Mouse (Mus musculus) kidney, embryonic 16.5 days (tissue): ENCODE data around the gene Lhx2. TPM values are rescaled to one million over a fixed set of nuclear protein-coding genes. Genes with fewer than 3 reads are reported as not detected.

Experiments used
- ATAC-seq: fragments of 200-750 bp; cut with Nextera tagmentation; 2 replicates; pipeline ENCODE4 v1.8.0; 2017; ENCODE audit warnings: moderate TSS enrichment; ENCODE audit not compliant: low FRiP score, low TSS enrichment
- H3K27ac ChIP-seq: fragments of 300-500 bp; sonication (generic); 2 replicates; pipeline ENCODE4 v1.5.1; 2014; ENCODE audit warnings: low read length
- H3K27me3 ChIP-seq: fragments of 300-500 bp; sonication (generic); 2 replicates; pipeline ENCODE4 v1.6.1; 2014; ENCODE audit warnings: low read length, control low read depth, mixed read lengths; ENCODE audit not compliant: insufficient read depth
- H3K36me3 ChIP-seq: fragments of 300-500 bp; sonication (generic); 2 replicates; pipeline ENCODE4 v1.6.1; 2014; ENCODE audit warnings: low read length, control low read depth, mixed read lengths; ENCODE audit not compliant: insufficient read depth
- H3K4me1 ChIP-seq: fragments of 300-500 bp; sonication (generic); 2 replicates; pipeline ENCODE4 v1.6.1; 2014; ENCODE audit warnings: low read length, control low read depth, mixed read lengths; ENCODE audit not compliant: insufficient read depth
- H3K4me2 ChIP-seq: fragments of 300-500 bp; sonication (generic); replicated peaks from 2 replicates; pipeline ENCODE4 v1.6.1; 2014; ENCODE audit warnings: low read depth, low read length
- H3K4me3 ChIP-seq: fragments of 300-500 bp; sonication (generic); 2 replicates; pipeline ENCODE4 v1.5.1; 2014; ENCODE audit warnings: mild to moderate bottlenecking, low read length
- H3K9ac ChIP-seq: fragments of 300-500 bp; sonication (generic); replicated peaks from 2 replicates; pipeline ENCODE4 v1.6.1; 2014; ENCODE audit warnings: low read length
- H3K9me3 ChIP-seq: fragments of 300-500 bp; sonication (generic); 2 replicates; pipeline ENCODE4 v1.6.1; 2016; ENCODE audit warnings: low read length, control low read depth
- WGBS: fragments of 180-500 bp; shearing (Covaris S2); extraction: QIAGEN DNeasy Blood & Tissue Kit; methylation state at CpG from one replicate; pipeline ENCODE4 v1.1.7; 2014; 5-methylcytosine and 5-hydroxymethylcytosine counted together
- polyA plus RNA-seq: library from polyadenylated mRNA; unstranded; fragments of >200 nt; fragmentation: Nextera tagmentation; extraction: Ambion mirVana; gene quantifications from 2 replicates; pipeline ENCODE4 v1.2.1, GENCODE M21; 2015

Lhx2 gene
- polyA plus RNA-seq, 1 experiment from 2014 or later, result 0.16 TPM

DNA sequence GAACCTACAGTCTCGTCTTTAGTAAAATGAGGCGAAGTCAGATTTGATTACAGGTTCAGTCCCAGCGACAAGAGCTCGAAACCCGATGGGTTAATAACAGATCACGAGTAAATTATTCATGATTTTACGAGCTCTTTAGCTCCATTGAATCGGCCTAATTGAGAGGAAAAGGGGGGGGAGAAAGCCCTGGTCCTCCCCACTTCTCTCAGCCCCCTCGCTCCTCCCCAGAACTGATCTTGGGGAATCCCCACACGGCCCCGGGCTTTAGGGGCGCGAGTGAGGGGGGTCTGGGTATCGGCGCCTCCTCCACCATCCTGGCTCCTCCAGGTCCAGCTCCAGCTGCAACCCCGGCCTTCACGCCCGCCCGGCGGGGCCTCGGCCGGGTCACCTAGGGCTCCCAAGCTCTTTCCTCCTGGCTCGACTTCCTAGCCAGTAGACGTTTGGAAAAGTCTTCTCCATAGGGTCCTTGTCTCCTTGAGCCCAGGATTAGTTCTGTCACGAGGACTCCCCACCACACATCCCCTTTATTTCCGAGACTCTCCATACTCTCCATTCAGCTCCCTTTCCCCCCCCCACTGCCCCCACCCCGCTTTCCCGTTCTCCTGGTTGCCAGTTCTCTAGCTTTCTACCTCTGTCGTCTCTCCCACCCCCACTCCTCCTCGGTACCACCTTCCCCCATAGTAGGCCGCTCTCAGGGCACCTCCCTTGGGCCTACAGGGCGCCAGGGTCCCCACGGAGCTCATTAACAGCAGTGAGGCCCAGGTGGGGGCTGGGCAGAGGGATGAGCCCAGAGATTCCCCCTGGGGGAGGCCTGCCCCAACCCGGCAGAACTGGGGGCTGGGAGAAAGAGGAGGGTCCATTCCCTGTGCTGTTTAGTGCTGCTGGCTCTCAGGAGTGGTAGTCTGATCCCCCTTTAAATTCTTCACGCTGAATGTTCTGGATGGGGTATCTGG, 18.5 kb downstream of the Lhx2 start:
- 1% methylated on average over 35 of the region's 35 CpGs for WGBS
- Histone ChIP-seq H3K4me2 (no peak overlapping the region), H3K9ac (no peak overlapping the region), H3K27ac (no peak overlapping the region), H3K4me3 (no peak overlapping the region; the same call in 1 of the 2 replicates), H3K27me3 (peaks cover 99% of the 10 kb centered on the region), H3K36me3 (no peaks in the 10 kb centered on the region), H3K9me3 (no peaks in the 10 kb centered on the region), H3K4me1 (peaks cover 6% of the 10 kb centered on the region)
- no peak for ATAC-seq

DNA sequence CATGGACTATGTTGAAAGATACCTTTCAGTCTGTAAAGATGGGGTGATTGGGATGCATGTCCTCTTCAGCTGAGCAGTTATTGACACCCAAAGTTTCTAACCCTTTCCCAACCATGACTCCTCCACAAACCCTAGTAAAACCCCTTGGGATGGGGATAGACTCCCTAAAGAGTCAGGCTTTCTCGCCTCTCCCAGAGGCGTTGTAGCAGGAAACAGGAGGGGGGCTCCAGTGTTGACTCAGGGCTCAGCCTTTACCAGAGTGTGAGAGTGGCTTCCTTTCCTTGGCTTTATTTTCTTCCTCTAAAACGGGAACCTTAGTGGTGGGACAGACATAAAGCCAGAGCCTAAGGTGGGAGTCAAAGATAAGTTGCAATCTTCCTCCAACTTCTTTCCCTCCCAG, 19.5 kb downstream of the Lhx2 start:
- Histone ChIP-seq H3K27ac (no peak overlapping the region), H3K9me3 (no peaks in the 10 kb centered on the region), H3K4me3 (no peak overlapping the region), H3K27me3 (peaks cover 99% of the 10 kb centered on the region), H3K4me2 (no peak overlapping the region), H3K9ac (no peak overlapping the region), H3K36me3 (no peaks in the 10 kb centered on the region), H3K4me1 (peaks cover 6% of the 10 kb centered on the region)
- ATAC-seq, result no peak
- 9% methylated on average over 3 of the region's 3 CpGs for WGBS

DNA sequence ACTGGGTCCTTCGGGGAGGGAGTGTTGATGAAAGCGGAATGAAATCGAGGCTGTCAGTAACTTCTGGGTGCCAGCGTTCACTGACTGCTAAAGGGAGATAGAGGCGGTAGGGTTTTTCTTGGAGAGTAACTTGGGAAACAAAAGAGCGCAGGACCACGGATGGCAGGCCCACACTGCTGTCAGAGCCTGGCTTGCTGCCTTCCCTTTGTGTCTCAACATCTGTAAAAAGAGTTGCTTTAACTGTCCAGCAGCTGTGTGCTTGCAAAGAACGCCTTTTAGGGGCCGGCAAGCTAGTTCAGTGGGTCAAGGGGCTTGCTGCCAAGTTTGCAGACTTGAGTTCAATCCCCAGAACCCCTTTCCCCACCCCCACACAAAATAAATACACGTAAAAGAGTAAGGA, 20.1 kb downstream of the Lhx2 start:
- H3K4me2 ChIP-seq, result no peak overlapping the region
- 2% methylated on average over 10 of the region's 10 CpGs for WGBS
- H3K9ac ChIP-seq, result no peak overlapping the region
- no peaks in the 10 kb centered on the region for H3K9me3 ChIP-seq
- no peaks in the 10 kb centered on the region for H3K36me3 ChIP-seq
- H3K4me1 ChIP-seq, result peaks cover 6% of the 10 kb centered on the region
- no peak for ATAC-seq
- no peak overlapping the region for H3K27ac ChIP-seq
- H3K4me3 ChIP-seq, result no peak overlapping the region
- peaks cover 99% of the 10 kb centered on the region for H3K27me3 ChIP-seq

DNA sequence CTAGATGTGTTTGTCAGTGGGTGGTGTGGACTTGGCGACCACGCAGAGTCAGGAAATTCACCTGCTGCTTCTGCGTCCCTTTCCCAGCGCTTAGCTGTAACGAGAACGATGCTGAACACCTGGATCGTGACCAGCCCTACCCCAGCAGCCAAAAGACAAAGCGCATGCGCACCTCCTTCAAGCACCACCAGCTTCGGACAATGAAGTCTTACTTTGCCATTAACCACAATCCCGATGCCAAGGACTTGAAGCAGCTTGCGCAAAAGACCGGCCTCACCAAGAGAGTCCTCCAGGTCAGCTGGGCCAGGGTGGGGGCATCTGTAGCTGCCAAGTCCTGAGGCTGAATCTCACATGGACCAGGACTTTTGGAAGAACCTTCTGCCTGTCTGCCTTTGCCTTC, 20.7 kb downstream of the Lhx2 start:
- WGBS, result 2% methylated on average over 13 of the region's 13 CpGs

DNA sequence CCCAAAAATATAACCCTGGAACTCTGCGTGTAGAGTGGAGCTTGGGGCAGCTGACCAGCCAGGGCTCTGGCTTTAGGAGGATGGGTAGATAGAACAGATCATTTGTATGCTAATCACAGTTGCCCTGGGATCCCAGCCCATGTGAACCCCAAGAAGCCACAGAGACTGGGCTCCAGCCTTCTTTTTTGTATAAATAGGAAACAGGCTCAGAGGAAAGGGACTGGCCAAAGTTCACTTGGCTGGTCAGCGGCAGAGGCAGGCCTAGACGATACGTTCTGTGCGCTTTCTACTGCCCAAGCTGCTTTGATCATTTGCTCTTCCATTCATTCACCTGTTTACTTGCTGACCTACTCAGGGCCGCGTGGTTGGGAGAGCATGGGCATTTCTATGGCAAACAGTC, 27.1 kb downstream of the Lhx2 start:
- Histone ChIP-seq H3K36me3 (no peaks in the 10 kb centered on the region), H3K4me1 (no peaks in the 10 kb centered on the region)
- 49% methylated on average over 7 of the region's 7 CpGs for WGBS

More for the DNA sequence above, 20.7 kb downstream of the Lhx2 start:
- Histone ChIP-seq H3K9me3 (no peaks in the 10 kb centered on the region), H3K4me2 (no peak overlapping the region), H3K27me3 (peaks cover 99% of the 10 kb centered on the region), H3K9ac (no peak overlapping the region), H3K27ac (no peak overlapping the region), H3K4me3 (no peak overlapping the region), H3K36me3 (no peaks in the 10 kb centered on the region), H3K4me1 (peaks cover 6% of the 10 kb centered on the region)
- no peak for ATAC-seq

DNA sequence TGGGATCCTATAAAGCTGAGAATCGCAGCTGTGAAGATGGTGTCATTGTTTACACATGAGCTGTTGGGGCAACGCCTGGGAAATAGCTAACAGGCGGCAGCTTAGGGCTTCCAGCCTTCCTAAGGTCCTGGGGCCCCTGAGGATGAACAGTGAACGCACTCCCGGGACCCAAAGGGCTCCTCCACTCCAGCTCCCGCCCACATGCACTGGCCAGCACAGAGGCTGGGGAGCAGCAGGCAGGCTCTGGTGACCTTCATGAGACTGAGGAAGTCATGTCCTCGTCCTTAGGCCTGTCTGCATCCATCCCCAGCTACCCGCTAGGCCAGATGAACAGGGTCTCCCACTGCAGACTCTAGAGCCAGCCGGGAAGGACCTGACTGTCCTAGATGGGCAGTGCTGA, 27.9 kb downstream of the Lhx2 start:
- Histone ChIP-seq H3K4me3 (no peak overlapping the region), H3K9me3 (no peaks in the 10 kb centered on the region), H3K36me3 (no peaks in the 10 kb centered on the region), H3K27ac (no peak overlapping the region), H3K27me3 (peaks cover 92% of the 10 kb centered on the region), H3K9ac (no peak overlapping the region), H3K4me1 (no peaks in the 10 kb centered on the region), H3K4me2 (no peak overlapping the region)
- WGBS, result 6% methylated on average over 9 of the region's 9 CpGs
- ATAC-seq, result no peak

More for the DNA sequence above, 27.1 kb downstream of the Lhx2 start:
- Histone ChIP-seq H3K27ac (no peak overlapping the region), H3K4me2 (no peak overlapping the region), H3K9me3 (no peaks in the 10 kb centered on the region), H3K9ac (no peak overlapping the region), H3K4me3 (no peak overlapping the region), H3K27me3 (peaks cover 96% of the 10 kb centered on the region)
- no peak for ATAC-seq

DNA sequence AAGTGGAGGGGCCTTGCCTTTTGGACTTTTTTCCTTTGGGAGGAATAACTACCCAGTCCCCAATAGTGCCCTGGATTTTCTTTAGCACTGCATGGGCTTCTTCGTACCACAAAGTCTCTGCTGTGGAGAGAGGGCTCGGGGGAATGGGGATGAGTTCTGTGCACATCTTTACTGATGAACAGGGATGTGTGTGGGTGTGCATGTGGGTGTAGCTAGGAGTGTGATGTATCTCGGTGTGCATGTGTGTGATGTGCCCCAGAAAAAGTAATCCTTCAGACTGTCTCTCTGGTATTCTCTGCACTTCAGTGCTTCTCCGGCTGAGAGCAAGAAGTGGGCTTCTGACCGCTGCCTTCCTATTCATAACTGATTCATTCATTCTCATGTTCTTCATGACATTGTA, 28.8 kb downstream of the Lhx2 start:
- Histone ChIP-seq H3K4me1 (no peaks in the 10 kb centered on the region), H3K4me3 (no peak overlapping the region), H3K9me3 (no peaks in the 10 kb centered on the region), H3K36me3 (no peaks in the 10 kb centered on the region), H3K27ac (no peak overlapping the region), H3K9ac (no peak overlapping the region), H3K27me3 (peaks cover 90% of the 10 kb centered on the region), H3K4me2 (no peak overlapping the region)
- WGBS, result 57% methylated on average over 5 of the region's 5 CpGs
- ATAC-seq, result no peak

DNA sequence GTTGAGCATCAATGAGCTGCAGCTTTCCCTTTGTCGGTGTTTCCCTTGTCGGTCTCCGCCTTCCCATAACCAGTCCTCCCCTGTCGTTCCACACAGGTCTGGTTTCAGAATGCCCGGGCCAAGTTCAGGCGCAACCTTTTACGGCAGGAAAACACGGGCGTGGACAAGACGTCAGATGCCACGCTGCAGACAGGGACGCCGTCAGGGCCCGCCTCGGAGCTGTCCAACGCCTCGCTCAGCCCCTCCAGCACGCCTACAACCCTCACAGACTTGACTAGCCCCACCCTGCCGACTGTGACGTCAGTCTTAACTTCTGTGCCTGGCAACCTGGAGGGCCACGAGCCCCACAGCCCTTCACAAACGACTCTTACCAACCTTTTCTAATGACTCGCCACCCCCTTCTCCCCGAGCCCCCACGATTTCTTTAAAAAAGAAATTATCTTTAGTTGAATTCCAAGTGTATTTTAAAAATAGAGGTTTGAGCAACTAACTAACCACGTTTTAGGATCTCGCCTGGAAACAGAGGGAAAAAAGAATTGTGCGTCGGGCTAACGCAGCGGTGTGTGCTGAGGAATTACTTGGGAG, 29.8 kb downstream of the Lhx2 start:
- H3K27me3 ChIP-seq, result peaks cover 90% of the 10 kb centered on the region
- WGBS, result 5% methylated on average over 31 of the region's 31 CpGs

DNA sequence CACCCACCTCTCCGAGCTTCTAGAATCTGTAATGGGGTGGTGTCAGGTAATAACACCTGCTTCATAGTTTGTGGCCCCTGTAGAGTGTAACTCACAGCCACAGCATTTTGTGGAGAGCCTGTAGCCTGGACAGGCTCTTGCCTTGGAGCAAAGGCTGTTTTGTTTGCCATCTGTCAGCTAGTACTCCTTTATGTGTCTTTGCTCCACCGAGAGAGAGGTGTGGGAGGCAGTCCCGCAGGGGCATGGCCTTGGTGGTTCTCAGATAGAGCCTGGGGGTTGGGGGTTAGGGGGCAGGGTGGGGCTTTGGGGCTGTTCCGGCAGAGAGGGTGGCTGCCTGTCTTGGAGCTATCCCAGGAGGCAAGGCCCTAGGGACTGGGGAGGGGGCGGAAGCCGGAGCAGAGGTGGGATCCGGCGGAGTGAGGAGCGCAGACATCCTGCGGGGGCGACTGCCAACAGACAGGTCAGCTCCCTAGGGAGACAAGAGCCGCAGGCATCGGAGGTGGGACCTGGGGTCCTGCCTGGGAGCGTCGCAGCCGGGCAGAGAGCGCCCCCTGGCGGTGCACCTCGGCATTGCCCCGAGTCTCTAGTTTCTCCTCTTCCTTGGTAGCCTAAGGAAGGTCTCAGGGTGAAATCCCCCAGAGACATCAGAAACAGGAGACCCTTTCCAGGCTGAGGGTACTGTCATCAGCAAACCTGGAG, 36.7 kb downstream of the Lhx2 start:
- Histone ChIP-seq H3K4me1 (peaks cover 8% of the 10 kb centered on the region; the same call in 1 of the 2 replicates), H3K9ac (no peak overlapping the region), H3K36me3 (no peaks in the 10 kb centered on the region), H3K4me3 (no peak overlapping the region), H3K27me3 (peaks cover 64% of the 10 kb centered on the region), H3K27ac (no peak overlapping the region), H3K4me2 (peak overlapping the region; percentile 40), H3K9me3 (no peaks in the 10 kb centered on the region)
- ATAC-seq, result peak; percentile 55; the same call in 1 of the 2 replicates
- WGBS, result 2% methylated on average over 18 of the region's 20 CpGs

More for the DNA sequence above, 29.8 kb downstream of the Lhx2 start:
- Histone ChIP-seq H3K4me2 (peak overlapping the region; percentile 51), H3K4me1 (no peaks in the 10 kb centered on the region), H3K9me3 (no peaks in the 10 kb centered on the region), H3K27ac (no peak overlapping the region), H3K4me3 (peak overlapping the region; percentile 37), H3K36me3 (no peaks in the 10 kb centered on the region), H3K9ac (no peak overlapping the region)
- peak; percentile 57; the same call in 1 of the 2 replicates for ATAC-seq
